Mouse (Mus musculus) midbrain, embryonic 14.5 days (tissue): ENCODE measurements around the gene Iqcb1. TPM values are rescaled to one million over a fixed set of nuclear protein-coding genes. Genes with fewer than 3 reads are reported as not detected.

Experiments
- ATAC-seq: fragments of 200-750 bp; cut with Nextera tagmentation; 2 replicates; pipeline ENCODE4 v1.8.0; 2017; ENCODE audit warnings: moderate number of reproducible peaks, moderate library complexity; ENCODE audit not compliant: low FRiP score, low TSS enrichment
- DNase-seq: peaks from one replicate; pipeline ENCODE4 v3.0.0-alpha.2; 2015
- H3K27ac ChIP-seq: fragments of 300-500 bp; sonication (generic); replicated peaks from 2 replicates; pipeline ENCODE4 v1.5.1; 2014; ENCODE audit warnings: mild to moderate bottlenecking, low read depth, low read length, moderate library complexity
- H3K27me3 ChIP-seq: fragments of 300-500 bp; sonication (generic); 2 replicates; pipeline ENCODE4 v1.6.1; 2014; ENCODE audit warnings: low read length, control low read depth, mixed read lengths; ENCODE audit not compliant: control insufficient read depth, insufficient read depth
- H3K36me3 ChIP-seq: fragments of 300-500 bp; sonication (generic); 2 replicates; pipeline ENCODE4 v1.6.1; 2014; ENCODE audit warnings: low read length, control low read depth; ENCODE audit not compliant: control insufficient read depth, insufficient read depth
- H3K4me1 ChIP-seq: fragments of 300-500 bp; sonication (generic); 2 replicates; pipeline ENCODE4 v1.6.1; 2014; ENCODE audit warnings: mild to moderate bottlenecking, antibody characterized with exemption, low read length, control low read depth; ENCODE audit not compliant: control insufficient read depth, insufficient read depth
- H3K4me2 ChIP-seq: fragments of 300-500 bp; sonication (generic); 2 replicates; pipeline ENCODE4 v1.6.1; 2014; ENCODE audit warnings: mild to moderate bottlenecking, low read length, moderate library complexity
- H3K4me3 ChIP-seq: fragments of 300-500 bp; sonication (generic); replicated peaks from 2 replicates; pipeline ENCODE4 v1.5.1; 2014; ENCODE audit warnings: low read depth, low read length
- H3K9ac ChIP-seq: fragments of 300-500 bp; sonication (generic); replicated peaks from 2 replicates; pipeline ENCODE4 v1.6.1; 2014; ENCODE audit warnings: mild to moderate bottlenecking, low read length, moderate library complexity
- H3K9me3 ChIP-seq: fragments of 300-500 bp; sonication (generic); 2 replicates; pipeline ENCODE4 v1.6.1; 2016; ENCODE audit warnings: low read length, control low read depth, mixed read lengths; ENCODE audit not compliant: control insufficient read depth
- WGBS: fragments of 180-500 bp; shearing (Covaris S2); extraction: QIAGEN DNeasy Blood & Tissue Kit; methylation state at CpG from one replicate; pipeline ENCODE4 v1.1.7; 2014; 5-methylcytosine and 5-hydroxymethylcytosine counted together
- polyA plus RNA-seq: library from polyadenylated mRNA; unstranded; fragments of >200 nt; fragmentation: Nextera tagmentation; extraction: Ambion mirVana; gene quantifications from 2 replicates; pipeline ENCODE4 v1.2.1, GENCODE M21; 2014

Iqcb1 gene
- 61.6 and 65.5 TPM in 2 replicates for polyA plus RNA-seq

DNA sequence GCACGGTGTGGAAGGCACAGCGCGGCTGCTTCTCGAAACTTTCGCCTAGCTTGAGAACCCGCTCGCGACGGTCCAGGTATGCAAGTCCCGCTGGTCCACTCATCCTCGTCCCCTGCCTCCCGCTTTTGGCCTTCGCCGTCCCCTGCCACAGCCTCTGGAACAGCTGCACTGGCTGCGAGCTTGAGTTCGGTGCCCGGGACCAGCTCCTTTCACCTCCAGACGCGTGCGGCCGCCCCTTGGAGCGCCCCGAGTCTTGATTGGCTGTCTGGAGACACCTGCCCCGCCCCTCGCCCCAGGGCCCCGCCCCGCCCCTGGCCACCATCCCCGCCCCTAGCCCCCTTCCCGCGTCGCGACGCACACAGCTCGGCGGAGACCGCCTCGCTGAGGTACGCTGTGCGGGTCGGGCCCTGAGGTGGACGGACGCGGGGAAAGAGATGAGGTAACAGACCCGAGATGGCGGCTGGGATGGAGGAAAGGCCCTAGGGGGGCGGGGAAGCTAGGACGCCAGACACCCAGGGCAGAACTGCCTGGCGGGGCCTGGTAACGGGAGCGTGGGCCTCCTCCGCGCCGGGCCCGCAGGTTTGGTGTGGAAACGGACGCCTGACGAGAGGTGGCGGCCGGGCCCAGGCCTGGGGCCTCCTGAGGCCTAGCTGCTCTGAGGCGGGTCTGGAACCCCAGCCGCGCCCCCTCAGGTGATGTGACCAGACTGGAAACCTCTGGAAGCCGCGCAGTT is at the start of gene Iqcb1:
TSS of gene Iqcb1 (plus strand) at position 332 of the 733 bp plus-strand sequence.
- peak within 1 kb of the TSS; percentile 72 for H3K4me2 ChIP-seq
- 0 out of 2 replicates have a peak, but pooled peaks cover 2% of the 10 kb centered on the region for H3K36me3 ChIP-seq
- under 1% methylated on average over 64 of the region's 64 CpGs for WGBS
- H3K27ac ChIP-seq, result peak within 1 kb of the TSS; percentile 79
- H3K27me3 ChIP-seq, result no peaks in the 10 kb centered on the region
- peak within 1 kb of the TSS; percentile 84 for H3K4me3 ChIP-seq
- H3K4me1 ChIP-seq, result peaks cover 10% of the 10 kb centered on the region; the same call in 1 of the 2 replicates
- H3K9me3 ChIP-seq, result no peaks in the 10 kb centered on the region
- DNase-seq, result peak; percentile 93
- peak; percentile 98 for ATAC-seq
- peak within 1 kb of the TSS; percentile 90 for H3K9ac ChIP-seq

DNA sequence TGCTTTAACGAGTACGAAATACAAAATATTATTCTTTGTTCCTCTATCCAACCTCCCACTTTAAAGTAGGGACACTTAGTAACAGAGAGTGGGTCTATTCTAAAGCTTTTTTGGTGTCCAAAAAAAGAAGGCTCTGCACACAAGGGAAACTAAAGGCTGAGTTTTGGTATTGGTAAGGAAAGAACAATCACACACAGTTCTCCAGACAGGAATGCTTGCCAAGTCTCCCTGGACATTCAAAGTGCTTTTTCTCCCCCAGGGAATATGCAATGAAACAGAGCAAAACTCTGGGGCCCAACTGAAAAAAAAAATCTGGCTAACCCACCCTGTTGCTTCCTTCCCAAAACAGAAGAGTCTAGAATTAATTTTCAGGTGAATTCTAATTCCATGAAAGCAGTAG is 44.0 kb upstream of the Iqcb1 start:
- 84% methylated on average over 2 of the region's 2 CpGs for WGBS
- Histone ChIP-seq H3K4me3 (no peak overlapping the region), H3K9me3 (no peaks in the 10 kb centered on the region), H3K27me3 (no peaks in the 10 kb centered on the region), H3K9ac (no peak overlapping the region), H3K4me2 (no peak overlapping the region), H3K27ac (0 out of 2 replicates have a peak overlapping the region, but pooled peaks have one; percentile 14), H3K36me3 (no peaks in the 10 kb centered on the region), H3K4me1 (no peaks in the 10 kb centered on the region)
- peak; percentile 46 for DNase-seq
- ATAC-seq, result no peak

DNA sequence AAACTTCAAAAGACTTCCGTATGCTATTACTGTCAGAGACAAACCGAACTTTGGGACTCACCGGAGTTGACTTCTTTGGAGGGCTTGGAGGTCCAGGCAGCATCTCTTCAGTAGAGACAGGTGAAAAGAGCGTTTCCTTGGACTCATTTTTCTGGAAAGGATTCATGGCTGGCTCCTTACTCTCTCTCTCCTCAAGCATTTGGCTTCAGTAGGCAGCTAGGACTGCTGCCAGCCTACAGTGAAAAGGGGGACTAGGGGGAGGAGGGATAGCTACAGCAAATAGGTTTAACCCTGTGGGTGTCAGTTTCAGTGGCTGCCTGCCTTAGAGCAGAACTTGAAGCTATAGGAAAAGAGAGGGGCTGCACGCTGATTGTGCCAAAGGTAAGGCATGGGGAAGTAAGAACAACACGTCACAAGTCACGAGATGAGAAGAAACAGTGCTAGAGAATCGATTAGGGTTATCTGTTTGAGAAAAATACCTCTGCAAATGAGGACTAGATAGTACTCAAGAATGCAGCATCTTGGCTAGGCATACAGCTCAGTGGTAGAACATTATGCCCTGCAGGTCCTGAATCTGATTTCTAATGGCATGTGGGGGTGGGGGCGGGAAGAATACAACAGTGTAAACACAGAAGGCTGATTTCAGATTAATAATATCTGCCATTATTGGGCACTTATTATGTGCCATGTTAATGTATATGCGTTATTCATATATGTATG is 43.4 kb upstream of the Iqcb1 start, which contains the start of gene Slc15a2:
TSS of gene Slc15a2 (minus strand) at position 369 of the 720 bp plus-strand sequence.
- ATAC-seq (peak; percentile 58; the same call in 1 of the 2 replicates), DNase-seq (peak; percentile 59)
- Histone ChIP-seq H3K27ac (0 out of 2 replicates have a peak within 1 kb of the TSS, but pooled peaks have one; percentile 14), H3K27me3 (no peaks in the 10 kb centered on the region), H3K4me1 (no peaks in the 10 kb centered on the region), H3K4me3 (no peak within 1 kb of the TSS), H3K9ac (no peak within 1 kb of the TSS), H3K36me3 (no peaks in the 10 kb centered on the region), H3K9me3 (no peaks in the 10 kb centered on the region), H3K4me2 (no peak within 1 kb of the TSS)
- 81% methylated on average over 10 of the region's 10 CpGs for WGBS

DNA sequence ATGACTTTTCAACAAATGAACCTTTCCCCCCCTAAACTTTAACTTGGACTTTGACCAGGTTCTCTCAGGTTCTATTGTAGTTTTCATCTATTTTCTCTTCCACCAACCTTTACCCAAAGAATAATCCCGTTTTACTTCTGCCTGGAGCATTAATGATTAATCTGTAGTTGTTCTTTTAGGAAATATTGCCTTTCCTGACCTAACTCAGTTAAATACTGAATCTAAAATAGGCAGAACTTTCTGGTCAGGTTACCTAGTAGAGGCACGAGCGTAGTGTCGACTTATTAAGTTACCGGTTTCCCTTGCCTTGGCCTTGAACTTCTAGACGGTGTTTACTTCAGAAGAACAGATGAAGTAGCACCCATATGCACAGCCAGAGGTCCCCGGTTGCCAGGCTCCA is 41.7 kb upstream of the Iqcb1 start:
- 94% methylated on average over 7 of the region's 7 CpGs for WGBS
- no peak for DNase-seq

DNA sequence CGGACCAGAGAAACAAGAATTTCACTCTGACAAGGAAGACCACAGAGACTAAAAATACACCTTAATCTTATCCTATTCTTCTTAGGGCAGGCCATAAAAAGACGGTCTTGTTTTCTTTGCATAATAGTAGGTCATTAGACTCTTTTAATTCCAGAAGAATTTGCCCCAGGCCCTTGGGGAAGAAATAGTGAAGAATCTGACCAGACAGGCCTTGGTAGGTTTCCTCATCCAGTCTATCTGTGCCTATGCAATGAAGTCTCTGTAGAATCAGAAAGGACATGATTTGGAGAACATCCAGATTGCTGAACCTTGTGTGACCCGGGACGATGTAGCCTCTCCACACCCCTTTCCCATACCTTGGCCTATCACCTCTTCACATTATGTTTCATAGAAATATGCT is 38.0 kb upstream of the Iqcb1 start:
- no peak for ATAC-seq
- WGBS, result 94% methylated on average over 4 of the region's 4 CpGs
- H3K27ac ChIP-seq, result no peak overlapping the region
- DNase-seq, result no peak
- no peak overlapping the region for H3K4me3 ChIP-seq
- H3K36me3 ChIP-seq, result no peaks in the 10 kb centered on the region
- H3K27me3 ChIP-seq, result no peaks in the 10 kb centered on the region
- no peaks in the 10 kb centered on the region for H3K4me1 ChIP-seq
- H3K4me2 ChIP-seq, result no peak overlapping the region
- no peaks in the 10 kb centered on the region for H3K9me3 ChIP-seq
- H3K9ac ChIP-seq, result no peak overlapping the region

More for the DNA sequence above, 41.7 kb upstream of the Iqcb1 start:
- Histone ChIP-seq H3K4me1 (no peaks in the 10 kb centered on the region), H3K9me3 (no peaks in the 10 kb centered on the region), H3K9ac (no peak overlapping the region), H3K27ac (no peak overlapping the region), H3K4me3 (no peak overlapping the region), H3K27me3 (no peaks in the 10 kb centered on the region), H3K36me3 (no peaks in the 10 kb centered on the region), H3K4me2 (no peak overlapping the region)
- no peak for ATAC-seq

DNA sequence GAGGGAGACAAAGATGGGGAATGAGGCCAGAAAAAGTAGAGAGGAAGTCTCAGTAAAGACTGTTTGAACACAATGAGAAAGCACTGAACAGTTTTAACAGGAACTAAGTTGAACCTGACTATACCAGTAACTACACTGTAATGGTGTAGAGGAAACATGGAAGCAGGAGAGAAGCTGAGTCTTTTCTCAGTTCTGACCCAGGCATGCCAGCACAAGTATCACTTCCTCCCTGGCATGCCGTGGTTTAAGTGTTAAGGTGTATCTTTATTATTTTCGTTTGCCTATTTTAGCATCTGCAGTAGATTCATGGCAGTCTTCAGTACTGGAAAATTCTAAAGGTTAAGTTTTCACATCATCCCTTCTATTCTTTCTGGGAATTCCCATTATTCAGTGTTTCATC is 33.2 kb upstream of the Iqcb1 start:
- Histone ChIP-seq H3K27ac (no peak overlapping the region), H3K9me3 (no peaks in the 10 kb centered on the region), H3K4me3 (no peak overlapping the region), H3K27me3 (no peaks in the 10 kb centered on the region), H3K9ac (no peak overlapping the region), H3K4me2 (no peak overlapping the region), H3K36me3 (no peaks in the 10 kb centered on the region), H3K4me1 (no peaks in the 10 kb centered on the region)
- no peak for ATAC-seq
- DNase-seq, result no peak
- WGBS, result 91% methylated on average over 2 of the region's 2 CpGs

DNA sequence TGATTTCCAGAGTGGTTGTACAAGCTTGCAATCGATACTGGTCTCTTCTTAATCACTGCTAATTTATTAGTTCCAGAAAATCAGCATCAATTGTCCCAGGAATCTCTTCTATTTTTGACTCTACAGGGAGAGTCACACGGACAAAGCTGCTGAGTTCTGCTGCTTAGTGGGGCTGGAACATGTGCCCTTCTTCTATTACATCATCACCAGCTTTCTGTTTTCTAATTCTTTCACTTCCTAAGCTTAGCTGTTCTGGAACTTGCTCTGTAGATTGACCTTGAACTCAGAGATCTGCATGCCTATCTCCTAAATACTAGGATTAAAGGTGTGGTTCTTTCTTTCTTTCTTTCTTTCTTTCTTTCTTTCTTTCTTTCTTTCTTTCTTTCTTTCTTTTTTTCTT is 29.9 kb upstream of the Iqcb1 start:
- no peaks in the 10 kb centered on the region for H3K9me3 ChIP-seq
- H3K27me3 ChIP-seq, result no peaks in the 10 kb centered on the region
- no peak overlapping the region for H3K4me3 ChIP-seq
- DNase-seq (no peak), ATAC-seq (no peak)
- no peaks in the 10 kb centered on the region for H3K36me3 ChIP-seq
- no peak overlapping the region for H3K27ac ChIP-seq
- H3K4me2 ChIP-seq, result no peak overlapping the region
- 82% methylated on average over 2 of the region's 2 CpGs for WGBS
- no peak overlapping the region for H3K9ac ChIP-seq
- H3K4me1 ChIP-seq, result no peaks in the 10 kb centered on the region

DNA sequence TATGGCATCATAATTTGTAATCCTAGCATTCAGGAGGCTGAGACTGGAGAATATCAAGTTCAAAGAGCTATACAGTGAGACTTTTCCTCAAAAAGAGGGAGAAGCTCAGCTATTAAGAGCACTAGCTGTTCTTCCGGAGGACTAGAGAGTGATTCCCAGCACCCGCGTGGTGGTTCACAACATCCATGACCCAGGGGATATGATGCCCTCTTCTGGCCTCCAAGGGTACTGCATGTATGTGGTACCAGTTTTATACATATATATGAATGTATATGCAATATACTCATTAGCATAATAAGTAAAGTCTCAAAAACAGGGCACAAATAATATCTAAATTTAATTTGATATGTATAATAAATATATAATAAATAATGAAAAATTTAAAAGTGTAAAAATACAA is 25.8 kb upstream of the Iqcb1 start:
- no peak overlapping the region for H3K27ac ChIP-seq
- H3K4me2 ChIP-seq, result no peak overlapping the region
- 85% methylated on average over 3 of the region's 3 CpGs for WGBS
- ATAC-seq, result no peak
- no peaks in the 10 kb centered on the region for H3K9me3 ChIP-seq
- H3K4me3 ChIP-seq, result no peak overlapping the region
- no peaks in the 10 kb centered on the region for H3K4me1 ChIP-seq
- no peak for DNase-seq
- H3K27me3 ChIP-seq, result no peaks in the 10 kb centered on the region
- no peak overlapping the region for H3K9ac ChIP-seq
- H3K36me3 ChIP-seq, result no peaks in the 10 kb centered on the region
